Mouse (Mus musculus): ENCODE results near the gene Aph1b. TPM values are rescaled to one million over a fixed set of nuclear protein-coding genes. Genes with fewer than 3 reads are reported as not detected.
A peak's percentile ranks its signal among the peaks of the same experiment; 100 is the strongest.
"Not testable (repeated sequence)": the region's sequence is repeated elsewhere in the genome, so short reads cannot be mapped to it uniquely, and the experiment has no call there.

Gene Aph1b
- total RNA-seq (2021), result 10 to 100 TPM; 32.0 to 34.5 TPM
- long read RNA-seq, full-length matches to known transcripts, result 27 of 31 reads
- long read RNA-seq, partial matches to known transcripts, result 1 of 31 reads
- long read RNA-seq, other reads (novel, unspliced or antisense), result 3 of 31 reads

DNA sequence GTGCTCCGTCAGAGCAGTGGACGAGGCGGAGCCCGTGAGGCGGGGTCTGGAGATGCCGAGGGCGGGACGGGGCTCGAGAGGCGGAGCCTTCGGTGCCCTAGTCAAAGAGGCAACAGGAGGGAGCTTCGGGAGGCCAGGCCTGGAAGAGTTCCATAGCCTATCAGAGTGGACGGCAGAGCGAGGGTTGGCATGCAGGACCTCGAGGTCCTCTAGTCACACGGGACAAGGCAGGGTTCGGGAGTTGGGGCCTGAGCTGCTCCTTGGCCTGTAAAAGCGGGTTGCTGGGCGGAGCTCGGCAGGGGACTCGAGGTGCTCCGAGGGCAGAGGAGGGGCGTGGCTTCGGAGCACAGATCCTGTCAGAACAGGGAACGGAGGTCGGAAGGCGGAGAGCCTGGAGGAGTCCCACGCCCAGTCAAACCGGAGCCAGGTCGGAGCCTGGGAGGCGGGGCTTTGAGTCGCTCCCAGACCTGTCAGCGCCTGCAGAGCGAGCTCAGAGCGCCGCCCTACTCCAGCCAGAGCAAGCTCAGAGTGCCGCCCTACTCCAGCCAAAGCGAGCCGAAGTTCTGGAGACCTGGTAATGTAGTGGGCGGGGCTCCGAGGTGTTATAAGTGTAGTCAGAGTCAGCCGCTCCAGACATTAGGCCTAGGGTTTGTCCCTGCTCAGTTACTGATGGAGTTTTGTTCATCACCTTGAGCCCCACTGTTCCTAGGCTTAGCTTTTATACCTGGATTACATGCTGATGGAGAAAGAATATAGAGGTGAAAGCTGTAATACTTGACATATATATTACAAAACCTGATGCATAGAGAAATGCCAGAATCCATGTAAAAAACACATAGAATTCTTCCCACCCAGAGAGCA is at the start of gene Aph1b:
Gene Aph1b (minus strand): TSS at position 27 of the 861 bp plus-strand sequence.
- peak; percentile 94 to 96 for DNase-seq (ENCODE audit: low spot score in 2 of 2)

DNA sequence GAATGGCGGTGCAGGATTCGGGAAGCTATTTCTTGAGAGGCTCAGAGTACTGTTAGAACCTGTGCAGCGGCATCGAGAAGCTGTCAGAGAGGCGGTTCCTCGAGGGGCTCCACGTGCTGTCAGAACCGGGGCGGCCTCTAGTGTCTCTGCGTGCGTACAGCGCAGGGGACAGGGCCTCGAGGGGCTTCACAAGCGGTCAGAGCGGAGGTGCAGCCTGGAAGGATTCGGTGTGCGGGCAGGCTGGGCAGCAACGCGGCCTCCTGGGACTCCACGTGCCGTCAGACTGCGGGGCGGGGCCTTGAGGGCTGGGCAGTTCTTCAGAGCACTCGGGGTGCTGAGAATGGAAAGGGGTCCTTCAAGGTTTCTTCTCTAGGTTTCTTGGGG is 39.8 kb upstream of the Aph1b start:
- no peak for DNase-seq (ENCODE audit: low spot score in 2 of 2)

DNA sequence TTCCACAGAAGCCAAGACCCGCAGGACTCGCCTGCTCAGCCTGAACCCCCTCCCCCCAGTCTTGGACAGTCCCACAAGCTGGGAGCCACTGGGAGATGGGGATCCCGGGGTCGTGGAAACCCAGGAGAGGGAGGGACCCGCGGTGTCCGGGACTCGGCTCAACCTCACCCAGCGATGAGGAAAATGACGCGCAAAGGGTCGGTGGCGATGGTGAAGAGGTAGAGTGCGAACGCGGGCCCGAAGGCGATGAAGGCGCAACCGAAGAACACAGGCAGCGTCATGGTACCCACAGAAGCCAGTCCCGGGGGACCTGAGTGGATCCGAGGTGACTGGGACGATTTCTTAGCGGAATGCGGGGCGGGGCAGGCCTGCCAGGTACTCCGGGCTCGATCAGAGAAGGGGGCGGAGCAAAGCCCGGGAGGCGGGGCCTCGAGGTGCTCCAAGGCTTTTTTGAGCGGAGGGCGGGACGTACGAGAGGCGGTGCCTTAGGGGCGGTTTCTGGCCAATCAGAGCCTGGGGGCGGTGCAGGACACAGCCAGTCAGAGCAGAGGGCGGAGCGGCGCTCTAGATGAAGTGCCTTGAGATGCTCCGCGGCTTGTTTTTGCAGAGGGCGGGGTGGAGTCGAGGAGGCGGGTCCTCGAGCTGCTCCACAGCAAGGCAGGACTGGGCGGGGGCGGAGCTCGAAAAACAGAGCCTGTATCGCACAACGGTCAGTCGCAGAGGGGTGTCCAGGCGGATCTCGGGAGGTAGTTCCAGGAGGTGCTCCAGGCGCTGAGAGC is 39.2 kb upstream of the Aph1b start, which contains the start of gene Aph1c:
Gene Aph1c (minus strand): TSS at position 409 of the 779 bp plus-strand sequence.
- DNase-seq (ENCODE audit: low spot score in 2 of 2), result peak; percentile 98 to 99

DNA sequence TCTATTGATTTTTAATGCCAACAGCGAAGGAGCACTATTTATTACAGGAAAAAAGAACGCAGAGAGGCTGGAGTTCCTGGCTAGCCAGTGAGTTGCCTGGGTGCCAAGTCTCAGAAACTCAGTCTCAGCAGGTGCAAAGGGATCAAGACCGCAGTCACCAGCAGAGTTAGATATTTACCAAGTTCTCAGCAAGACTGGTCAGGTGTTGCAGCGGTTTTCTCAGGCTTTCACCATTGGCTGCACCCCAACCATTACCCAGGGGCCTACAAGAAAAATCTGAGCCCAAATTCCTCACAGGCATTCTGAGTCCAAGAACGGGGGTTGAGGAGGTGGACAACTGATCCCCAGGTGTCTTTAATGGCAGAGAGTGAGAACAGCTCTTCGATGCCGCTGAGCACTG is 38.6 kb upstream of the Aph1b start:
- peak in 1 of 2 experiments; percentile 17 for DNase-seq (ENCODE audit: low spot score in 2 of 2)

DNA sequence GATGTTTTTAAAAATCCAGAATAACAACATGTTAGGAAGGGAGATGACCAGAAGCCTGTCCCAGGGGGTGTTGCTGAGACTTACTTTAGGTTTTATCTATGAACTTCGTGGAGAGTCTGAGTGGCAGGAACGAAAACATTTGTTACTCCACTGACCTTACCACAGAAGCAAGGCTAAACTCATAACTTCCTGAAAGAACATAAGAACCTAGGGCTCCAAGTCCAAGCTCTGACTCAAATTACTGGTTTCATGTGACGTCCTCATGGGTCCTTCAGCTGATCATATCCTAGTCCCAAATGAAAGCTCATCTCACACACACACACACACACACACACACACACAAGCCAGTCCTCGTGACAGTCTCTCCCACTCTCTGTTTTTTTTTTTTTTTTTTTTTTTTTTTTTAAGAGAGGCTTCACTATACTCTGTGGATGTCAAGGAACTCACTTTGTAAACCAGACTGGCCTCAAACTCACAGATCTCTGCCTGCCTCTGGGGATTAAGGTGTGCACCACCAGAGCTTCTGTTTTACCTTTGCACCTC is 37.1 kb upstream of the Aph1b start:
- no peak for DNase-seq (ENCODE audit: low spot score in 2 of 2)

DNA sequence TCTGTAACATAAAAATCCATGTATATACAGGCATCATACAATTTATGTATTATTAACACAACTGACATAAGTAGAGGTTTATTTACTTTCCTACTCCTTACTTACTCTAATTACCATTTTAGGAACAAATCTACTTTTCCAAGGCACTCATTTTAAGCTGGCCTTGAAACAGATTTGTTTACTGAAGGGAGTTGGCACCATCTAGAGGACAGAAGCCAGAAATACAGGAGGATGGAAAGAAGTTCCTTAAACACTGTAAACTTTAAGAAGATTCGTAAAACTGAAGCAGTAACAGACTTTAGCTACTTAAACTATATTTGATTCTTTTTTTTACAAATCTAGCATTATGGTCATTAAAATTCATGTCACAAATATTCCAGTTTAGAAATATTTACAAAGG is 30.7 kb upstream of the Aph1b start:
- DNase-seq (ENCODE audit: low spot score in 2 of 2), result peak in 1 of 2 experiments; percentile 63

- DNase-seq (ENCODE audit: low spot score in 2 of 2), result not testable (repeated sequence)
Measured at GRCm38 (mm10) chr9:66822255-66822654, 27.0 kb upstream of the Aph1b start.

GRCm38 (mm10) chr9:66820996-66821395 is 25.7 kb upstream of the Aph1b start:
- DNase-seq (ENCODE audit: low spot score in 2 of 2), result no peak

DNA sequence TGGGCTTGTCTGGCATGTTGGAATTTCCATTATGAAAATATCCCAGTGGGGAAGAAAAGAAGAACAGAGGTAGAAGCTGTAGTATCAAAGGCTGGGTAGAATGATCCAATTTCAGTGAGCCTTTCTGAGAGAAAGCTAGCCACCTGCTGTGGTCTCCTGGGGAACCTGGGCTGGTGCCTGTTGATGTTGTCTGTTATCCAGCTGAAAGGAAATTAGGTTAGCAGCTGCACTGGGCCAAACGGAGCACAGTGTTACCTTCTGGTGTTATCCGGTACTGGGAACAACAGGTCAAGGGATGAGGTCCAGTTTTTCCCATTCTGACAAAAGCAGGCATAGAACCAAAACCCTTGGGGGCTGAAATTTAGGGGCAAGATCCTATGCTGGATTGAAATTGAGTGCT is 18.1 kb upstream of the Aph1b start:
- DNase-seq (ENCODE audit: low spot score in 2 of 2), result no peak

GRCm38 (mm10) chr9:66805951-66806350 is 10.7 kb upstream of the Aph1b start:
- not testable (repeated sequence) for DNase-seq (ENCODE audit: low spot score in 2 of 2)

- DNase-seq (ENCODE audit: low spot score in 2 of 2), result no peak
Measured at GRCm38 (mm10) chr9:66801947-66802346, 6.7 kb upstream of the Aph1b start.

GRCm38 (mm10) chr9:66796739-66797138 is 1.4 kb upstream of the Aph1b start, which contains the start of gene Gm10647:
Gm10647 (plus strand) TSS chr9:66797039.
- DNase-seq (ENCODE audit: low spot score in 2 of 2), result no peak

DNA sequence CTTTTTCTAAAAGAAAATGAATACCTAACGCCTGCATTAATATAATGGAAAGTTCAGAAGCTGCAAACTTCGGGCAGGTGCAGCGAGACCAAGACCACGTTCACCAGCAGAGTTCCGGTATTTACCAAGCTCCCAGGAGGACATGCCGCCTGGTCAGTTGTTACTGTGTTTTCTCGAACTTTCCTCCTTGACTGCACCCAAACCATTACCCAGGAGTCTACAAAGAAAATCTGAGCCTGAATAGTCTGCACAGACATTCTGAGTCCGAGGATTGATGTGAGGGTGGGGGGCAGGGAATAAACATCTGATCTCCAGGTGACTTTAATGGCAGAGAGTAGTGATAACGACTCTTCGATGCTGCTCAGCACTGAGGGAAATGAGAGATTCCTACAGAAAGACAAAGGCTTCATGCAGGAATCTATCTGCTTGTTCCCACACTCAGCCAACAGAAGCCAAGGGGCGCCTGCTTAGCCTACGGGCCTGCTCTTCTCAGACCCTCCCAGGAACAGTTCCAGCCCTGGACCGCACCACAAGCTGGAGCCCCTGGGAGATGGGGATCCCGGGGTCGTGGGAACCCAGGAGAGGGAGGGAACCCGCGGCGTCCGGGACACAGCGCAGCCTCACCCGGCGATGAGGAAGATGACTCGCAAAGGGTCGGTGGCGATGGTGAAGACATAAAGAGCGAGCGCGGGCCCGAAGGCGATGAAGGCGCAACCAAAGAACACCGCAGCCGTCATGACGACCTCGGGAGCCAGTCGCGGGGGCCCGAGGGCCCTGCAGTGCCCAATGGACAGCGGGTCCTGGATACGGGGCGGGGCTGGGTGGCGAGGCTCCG is 444 bp downstream of the Aph1b start:
- DNase-seq (ENCODE audit: low spot score in 2 of 2), result peak in 1 of 2 experiments; percentile 28

GRCm38 (mm10) chr9:66787821-66788220 is 7.5 kb downstream of the Aph1b start:
- peak in 1 of 2 experiments; percentile 67 for DNase-seq (ENCODE audit: low spot score in 2 of 2)

DNA sequence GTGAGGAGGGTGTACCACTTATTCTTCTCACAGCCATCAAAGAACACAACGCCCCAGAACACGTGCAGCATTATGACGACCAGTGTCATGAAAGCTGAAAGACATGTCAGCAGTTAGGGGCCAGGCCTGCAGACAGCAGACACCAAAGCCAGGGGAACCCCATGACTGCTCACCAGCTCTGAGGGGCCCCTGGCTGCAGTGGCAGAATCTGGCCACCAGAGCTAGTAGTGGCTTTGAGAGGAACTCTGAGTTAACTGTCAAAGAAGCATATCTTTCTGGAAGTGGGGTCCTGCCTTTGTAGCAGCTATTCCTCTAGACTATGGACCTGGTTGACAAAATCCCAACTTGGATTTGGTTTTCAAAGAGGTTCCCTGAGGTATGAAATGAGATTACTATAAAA is 10.7 kb downstream of the Aph1b start:
- DNase-seq (ENCODE audit: low spot score in 2 of 2), result not testable (repeated sequence)

DNA sequence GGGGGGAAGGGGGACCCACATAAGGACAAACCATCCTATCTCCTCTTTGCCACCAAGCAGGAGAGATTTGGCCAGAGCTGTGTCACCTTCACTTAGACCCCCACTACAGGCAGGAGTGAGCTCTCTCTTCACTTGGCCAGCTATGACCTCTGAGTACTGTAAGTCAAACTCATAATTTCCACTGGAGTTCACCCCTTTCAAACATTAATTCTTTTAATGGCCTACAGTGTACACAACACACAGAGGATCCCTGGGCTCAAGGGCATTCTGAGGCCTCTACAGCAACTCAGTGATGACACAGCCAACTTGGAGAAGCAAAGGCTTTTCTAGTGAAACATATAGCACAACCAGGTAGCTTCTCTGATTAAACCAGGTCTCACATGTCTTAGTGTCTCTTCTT is 24.6 kb downstream of the Aph1b start:
- DNase-seq (ENCODE audit: low spot score in 2 of 2), result no peak

GRCm38 (mm10) chr9:66769275-66769674 is 26.0 kb downstream of the Aph1b start:
- DNase-seq (ENCODE audit: low spot score in 2 of 2), result no peak

GRCm38 (mm10) chr9:66768721-66769120 is 26.6 kb downstream of the Aph1b start:
- DNase-seq (ENCODE audit: low spot score in 2 of 2), result no peak

DNA sequence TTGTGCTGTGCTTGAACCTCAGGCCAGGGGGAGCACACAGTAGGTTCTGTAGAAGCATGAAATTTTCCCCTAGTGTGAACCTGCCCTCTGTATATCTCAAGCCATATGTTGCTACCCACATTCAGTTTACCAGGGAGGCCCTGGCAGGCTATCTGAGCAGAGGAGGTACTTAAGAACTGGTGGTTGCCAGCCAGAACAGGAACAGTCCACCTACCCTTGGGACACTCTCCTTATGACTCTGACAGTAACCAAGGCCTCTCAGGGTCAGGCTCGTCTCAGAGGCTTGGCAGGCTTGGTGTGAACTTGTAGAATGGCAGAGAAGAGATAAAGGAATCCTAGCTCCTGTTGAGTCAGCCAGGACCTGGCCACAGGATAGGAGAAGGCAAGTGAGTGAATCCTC is 34.3 kb downstream of the Aph1b start:
- no peak for DNase-seq (ENCODE audit: low spot score in 2 of 2)

GRCm38 (mm10) chr9:66752849-66753248 is 42.4 kb downstream of the Aph1b start:
- no peak for DNase-seq (ENCODE audit: low spot score in 2 of 2)

DNA sequence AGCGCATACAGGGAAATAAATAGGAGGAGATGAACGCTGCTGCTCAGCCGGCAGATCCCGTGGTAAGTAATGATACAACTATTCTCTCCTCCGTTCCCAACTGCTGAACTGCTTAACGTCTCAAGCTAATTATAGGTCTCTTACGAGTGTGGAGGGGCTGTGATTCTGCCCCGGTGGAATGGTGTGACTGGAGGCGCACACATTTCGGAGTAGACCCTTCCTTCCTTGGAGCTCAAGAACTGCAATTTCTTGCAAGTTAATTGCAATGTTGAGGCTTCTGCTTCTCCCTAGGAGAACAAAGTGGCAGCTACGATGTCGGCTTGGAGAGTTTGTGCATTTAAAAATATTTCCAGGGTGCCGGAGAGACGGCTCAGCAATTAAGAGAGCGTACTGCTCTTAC is 46.9 kb downstream of the Aph1b start:
- no peak for DNase-seq (ENCODE audit: low spot score in 2 of 2)

Measured in layer of hippocampus, adult 18-20 months (tissue).